Mouse (Mus musculus): ENCODE results near the gene Cacna1f. TPM values are rescaled to one million over a fixed set of nuclear protein-coding genes. Genes with fewer than 3 reads are reported as not detected.
A peak's percentile ranks its signal among the peaks of the same experiment; 100 is the strongest.

Gene Cacna1f
- polyA plus RNA-seq, 1 experiment, result not detected

GRCm38 (mm10) chrX:7680057-7680412, 73.2 kb downstream of the Cacna1f start:
- no peaks in the 10 kb centered on the region for H3K79me3 ChIP-seq (ENCODE audit: low read depth)
- no peak overlapping the region for H3ac ChIP-seq (ENCODE audit: control insufficient read depth, insufficient read length, low read depth)
- H3K79me2 ChIP-seq (ENCODE audit: control insufficient read depth, insufficient read depth), result no peaks in the 10 kb centered on the region
- H3K27me3 ChIP-seq (ENCODE audit: control insufficient read depth, insufficient read depth, insufficient read length), result no peaks in the 10 kb centered on the region
- peak overlapping the region; percentile 11 for H3K4me3 ChIP-seq (ENCODE audit: insufficient read depth, poor library complexity, severe bottlenecking)
- no peaks in the 10 kb centered on the region for H3K36me3 ChIP-seq (ENCODE audit: control insufficient read depth, insufficient read depth)
- TF ChIP-seq CTCF (IDR thresholded peaks at IDR 0.05; ENCODE audit: control insufficient read depth, insufficient read depth, insufficient read length) (no peak), FOSL1 (IDR thresholded peaks at IDR 0.05; ENCODE audit: insufficient read depth, low read length, poor library complexity, severe bottlenecking) (no peak), MAX (IDR thresholded peaks at IDR 0.05) (no peak), MYOD1 (IDR thresholded peaks at IDR 0.05; ENCODE audit: control insufficient read depth, insufficient read length, low read depth) (no peak), USF1 (IDR thresholded peaks at IDR 0.05; ENCODE audit: low read depth) (no peak), MYOG (IDR thresholded peaks at IDR 0.05; ENCODE audit: control insufficient read depth, extremely low read depth, insufficient read length) (no peak), CEBPB (IDR thresholded peaks at IDR 0.05; ENCODE audit: low read depth) (no peak)

GRCm38 (mm10) chrX:7680864-7681263, 74.0 kb downstream of the Cacna1f start, which contains the start of gene Magix:
TSS of gene Magix (minus strand) at chrX:7681251.
- Histone ChIP-seq H3K4me3 (ENCODE audit: insufficient read depth, poor library complexity, severe bottlenecking) (peak within 1 kb of the TSS; percentile 11), H3ac (ENCODE audit: control insufficient read depth, insufficient read length, low read depth) (no peak within 1 kb of the TSS), H3K79me2 (ENCODE audit: control insufficient read depth, insufficient read depth) (no peaks in the 10 kb centered on the region)

More at GRCm38 (mm10) chrX:7680864-7681263, 74.0 kb downstream of the Cacna1f start, which contains the start of gene Magix:
- no peaks in the 10 kb centered on the region for H3K79me3 ChIP-seq (ENCODE audit: low read depth)
- no peak for TF ChIP-seq MYOD1 (IDR thresholded peaks at IDR 0.05; ENCODE audit: control insufficient read depth, insufficient read length, low read depth)
- TF ChIP-seq MYOG (IDR thresholded peaks at IDR 0.05; ENCODE audit: control insufficient read depth, extremely low read depth, insufficient read length), result no peak
- no peak for TF ChIP-seq CTCF (IDR thresholded peaks at IDR 0.05; ENCODE audit: control insufficient read depth, insufficient read depth, insufficient read length)
- TF ChIP-seq CEBPB (IDR thresholded peaks at IDR 0.05; ENCODE audit: low read depth), result no peak
- no peak for TF ChIP-seq USF1 (IDR thresholded peaks at IDR 0.05; ENCODE audit: low read depth)
- no peak for TF ChIP-seq MAX (IDR thresholded peaks at IDR 0.05)
- TF ChIP-seq FOSL1 (IDR thresholded peaks at IDR 0.05; ENCODE audit: insufficient read depth, low read length, poor library complexity, severe bottlenecking), result no peak
- no peaks in the 10 kb centered on the region for H3K36me3 ChIP-seq (ENCODE audit: control insufficient read depth, insufficient read depth)
- no peaks in the 10 kb centered on the region for H3K27me3 ChIP-seq (ENCODE audit: control insufficient read depth, insufficient read depth, insufficient read length)

Other genes starting within 250 kb of the Cacna1f start
- gene Usp27x, start 231.3 kb upstream of the Cacna1f start, polyA plus RNA-seq (2012; fragmentation: generic; extraction: Trizol), result 1.4 TPM
- gene Foxp3, start 33.4 kb upstream of the Cacna1f start, polyA plus RNA-seq (2012; fragmentation: generic; extraction: Trizol), result 0.11 TPM
- gene Ppp1r3f, start 32.8 kb upstream of the Cacna1f start, polyA plus RNA-seq (2012; fragmentation: generic; extraction: Trizol), result 3.3 TPM
- 38.0 TPM for gene Ccdc22, start 1.6 kb upstream of the Cacna1f start, polyA plus RNA-seq (2012; fragmentation: generic; extraction: Trizol)
- 0.75 TPM for gene Syp, start 31.4 kb downstream of the Cacna1f start, polyA plus RNA-seq (2012; fragmentation: generic; extraction: Trizol)
- gene Prickle3, start 50.2 kb downstream of the Cacna1f start, polyA plus RNA-seq (2012; fragmentation: generic; extraction: Trizol), result 3.0 TPM
- gene Plp2, start 64.3 kb downstream of the Cacna1f start, polyA plus RNA-seq (2012; fragmentation: generic; extraction: Trizol), result 549 TPM
- 0.08 TPM for gene Magix, start 74.2 kb downstream of the Cacna1f start, polyA plus RNA-seq (2012; fragmentation: generic; extraction: Trizol)
- gene Gpkow, start 90.0 kb downstream of the Cacna1f start, polyA plus RNA-seq (2012; fragmentation: generic; extraction: Trizol), result 15.7 TPM
- 18.4 TPM for gene Wdr45, start 107.2 kb downstream of the Cacna1f start, polyA plus RNA-seq (2012; fragmentation: generic; extraction: Trizol)
- 0.22 TPM for gene Gm45208, start 115.2 kb downstream of the Cacna1f start, polyA plus RNA-seq (2012; fragmentation: generic; extraction: Trizol)
- gene Praf2, start 121.4 kb downstream of the Cacna1f start, polyA plus RNA-seq (2012; fragmentation: generic; extraction: Trizol), result 93.9 TPM
- gene Ccdc120, start 143.8 kb downstream of the Cacna1f start, polyA plus RNA-seq (2012; fragmentation: generic; extraction: Trizol), result 9.4 TPM
- gene Tfe3, start 155.5 kb downstream of the Cacna1f start, polyA plus RNA-seq (2012; fragmentation: generic; extraction: Trizol), result 46.7 TPM
- gene Gripap1, start 182.7 kb downstream of the Cacna1f start, polyA plus RNA-seq (2012; fragmentation: generic; extraction: Trizol), result 17.9 TPM
- gene Kcnd1, start 215.2 kb downstream of the Cacna1f start, polyA plus RNA-seq (2012; fragmentation: generic; extraction: Trizol), result 0.11 TPM
- gene Otud5, start 234.3 kb downstream of the Cacna1f start, polyA plus RNA-seq (2012; fragmentation: generic; extraction: Trizol), result 32.0 TPM